Mouse (Mus musculus): ENCODE measurements around the gene Ppp4r1.

GRCm38 (mm10) chr17:65872652-65873051, 90.3 kb downstream of the Ppp4r1 start:
- TF ChIP-seq POLR2A (IDR thresholded peaks at IDR 0.05; ENCODE audit: borderline replicate concordance, control insufficient read depth, low read depth, low read length): no peak
- peak; percentile 67 for TF ChIP-seq CTCF (IDR thresholded peaks at IDR 0.05; ENCODE audit: control insufficient read depth, insufficient read depth, low read length)

Data from bone marrow, adult 2 months (tissue).